Mouse (Mus musculus): Measurements from ENCODE around the gene Tek.
A peak's percentile ranks its signal among the peaks of the same experiment; 100 is the strongest.
"Not testable (repeated sequence)": the region's sequence is repeated elsewhere in the genome, so short reads cannot be mapped to it uniquely, and the experiment has no call there.

The Tek gene

GRCm38 (mm10) chr4:94738838-94739731 lies at the start of gene Tek:
Tek (plus strand) TSS chr4:94739289.
- no peak for DNase-seq (ENCODE audit: extremely low read depth, low read depth, low spot score)

GRCm38 (mm10) chr4:94689804-94690203 lies 49.3 kb upstream of the Tek start:
- DNase-seq (ENCODE audit: extremely low read depth, low read depth, low spot score), result not testable (repeated sequence)

- no peak for DNase-seq (ENCODE audit: extremely low read depth, low read depth, low spot score)
Observed at GRCm38 (mm10) chr4:94691078-94691477, 48.0 kb upstream of the Tek start.

- DNase-seq (ENCODE audit: extremely low read depth, low read depth, low spot score), result no peak
Observed at GRCm38 (mm10) chr4:94692175-94692574, 46.9 kb upstream of the Tek start.

GRCm38 (mm10) chr4:94696368-94696767 lies 42.7 kb upstream of the Tek start:
- DNase-seq (ENCODE audit: extremely low read depth, low read depth, low spot score), result no peak

- DNase-seq (ENCODE audit: extremely low read depth, low read depth, low spot score), result no peak
Observed at GRCm38 (mm10) chr4:94711002-94711401, 28.1 kb upstream of the Tek start.

GRCm38 (mm10) chr4:94711426-94711825 lies 27.7 kb upstream of the Tek start:
- no peak for DNase-seq (ENCODE audit: extremely low read depth, low read depth, low spot score)

GRCm38 (mm10) chr4:94713741-94714140 lies 25.3 kb upstream of the Tek start:
- DNase-seq (ENCODE audit: extremely low read depth, low read depth, low spot score), result no peak

GRCm38 (mm10) chr4:94715166-94715565 lies 23.9 kb upstream of the Tek start:
- peak; percentile 43 for DNase-seq (ENCODE audit: extremely low read depth, low read depth, low spot score)

GRCm38 (mm10) chr4:94725799-94726198 lies 13.3 kb upstream of the Tek start:
- DNase-seq (ENCODE audit: extremely low read depth, low read depth, low spot score), result no peak

GRCm38 (mm10) chr4:94732721-94733120 lies 6.4 kb upstream of the Tek start:
- no peak for DNase-seq (ENCODE audit: extremely low read depth, low read depth, low spot score)

GRCm38 (mm10) chr4:94737326-94738295 lies 1.5 kb upstream of the Tek start:
- no peak for DNase-seq (ENCODE audit: extremely low read depth, low read depth, low spot score)

GRCm38 (mm10) chr4:94741824-94742223 lies 2.7 kb downstream of the Tek start:
- DNase-seq (ENCODE audit: extremely low read depth, low read depth, low spot score), result no peak

GRCm38 (mm10) chr4:94745749-94746148 lies 6.7 kb downstream of the Tek start:
- DNase-seq (ENCODE audit: extremely low read depth, low read depth, low spot score), result no peak

GRCm38 (mm10) chr4:94746387-94746811 lies 7.3 kb downstream of the Tek start:
- no peak for DNase-seq (ENCODE audit: extremely low read depth, low read depth, low spot score)

GRCm38 (mm10) chr4:94747338-94747737 lies 8.2 kb downstream of the Tek start:
- no peak for DNase-seq (ENCODE audit: extremely low read depth, low read depth, low spot score)

GRCm38 (mm10) chr4:94752512-94752911 lies 13.4 kb downstream of the Tek start:
- no peak for DNase-seq (ENCODE audit: extremely low read depth, low read depth, low spot score)

GRCm38 (mm10) chr4:94765217-94765616 lies 26.1 kb downstream of the Tek start:
- DNase-seq (ENCODE audit: extremely low read depth, low read depth, low spot score), result no peak

GRCm38 (mm10) chr4:94766176-94766575 lies 27.1 kb downstream of the Tek start:
- DNase-seq (ENCODE audit: extremely low read depth, low read depth, low spot score), result no peak

- DNase-seq (ENCODE audit: extremely low read depth, low read depth, low spot score), result no peak
Observed at GRCm38 (mm10) chr4:94768624-94769023, 29.5 kb downstream of the Tek start.

GRCm38 (mm10) chr4:94781043-94781442 lies 42.0 kb downstream of the Tek start:
- DNase-seq (ENCODE audit: extremely low read depth, low read depth, low spot score), result no peak

GRCm38 (mm10) chr4:94785921-94786320 lies 46.8 kb downstream of the Tek start:
- DNase-seq (ENCODE audit: extremely low read depth, low read depth, low spot score), result no peak

All from fat pad, adult 2 months (tissue).